Mouse (Mus musculus): Measurements from ENCODE around the gene Cyp4f37. TPM values are rescaled to one million over a fixed set of nuclear protein-coding genes. Genes with fewer than 3 reads are reported as not detected.

Cyp4f37 gene
- polyA plus RNA-seq, 1 experiment from 2014 or later, result not detected

Other genes with a start within 250 kb of the Cyp4f37 start
- 24.9 and 26.9 TPM in 2 replicates for gene Wiz, start 231.9 kb upstream of the Cyp4f37 start, polyA plus RNA-seq (2015; fragmentation: Nextera tagmentation; extraction: Ambion mirVana)
- 1.7 and 5.5 TPM in 2 replicates for gene Rasal3, start 217.7 kb upstream of the Cyp4f37 start, polyA plus RNA-seq (2015; fragmentation: Nextera tagmentation; extraction: Ambion mirVana)
- gene Pglyrp2, start 197.1 kb upstream of the Cyp4f37 start, polyA plus RNA-seq (2015; fragmentation: Nextera tagmentation; extraction: Ambion mirVana), result 0.26 and 1.2 TPM in 2 replicates
- 0.69 and 1.3 TPM in 2 replicates for gene Cyp4f39, start 168.6 kb upstream of the Cyp4f37 start, polyA plus RNA-seq (2015; fragmentation: Nextera tagmentation; extraction: Ambion mirVana)
- 6.6 and 6.8 TPM in 2 replicates for gene Cyp4f17, start 115.3 kb upstream of the Cyp4f37 start, polyA plus RNA-seq (2015; fragmentation: Nextera tagmentation; extraction: Ambion mirVana)
- 21.0 and 22.3 TPM in 2 replicates for gene Cyp4f16, start 84.8 kb upstream of the Cyp4f37 start, polyA plus RNA-seq (2015; fragmentation: Nextera tagmentation; extraction: Ambion mirVana)
- 0.11 TPM in 1 of 2 replicates, not detected in the other for gene Cyp4f40, start 37.6 kb downstream of the Cyp4f37 start, polyA plus RNA-seq (2015; fragmentation: Nextera tagmentation; extraction: Ambion mirVana)
- gene Cyp4f15, start 64.3 kb downstream of the Cyp4f37 start, polyA plus RNA-seq (2015; fragmentation: Nextera tagmentation; extraction: Ambion mirVana), result not detected in 2 replicates
- gene Zfp871, start 167.0 kb downstream of the Cyp4f37 start, polyA plus RNA-seq (2015; fragmentation: Nextera tagmentation; extraction: Ambion mirVana), result 28.5 and 33.8 TPM in 2 replicates
- 2.0 and 2.3 TPM in 2 replicates for gene Zfp811, start 188.6 kb downstream of the Cyp4f37 start, polyA plus RNA-seq (2015; fragmentation: Nextera tagmentation; extraction: Ambion mirVana)
- 13.7 and 14.9 TPM in 2 replicates for gene Zfp799, start 209.0 kb downstream of the Cyp4f37 start, polyA plus RNA-seq (2015; fragmentation: Nextera tagmentation; extraction: Ambion mirVana)